Mouse (Mus musculus) neural tube, embryonic 13.5 days (tissue): Measurements from ENCODE around the gene Prl3d3. TPM values are rescaled to one million over a fixed set of nuclear protein-coding genes. Genes with fewer than 3 reads are reported as not detected.
"Not testable (repeated sequence)": the region's sequence is repeated elsewhere in the genome, so short reads cannot be mapped to it uniquely, and the experiment has no call there.

ENCODE experiments used
- ATAC-seq: fragments of 200-750 bp; cut with Nextera tagmentation; 2 replicates; pipeline ENCODE4 v1.8.0; 2017; ENCODE audit warnings: low read depth, mild to moderate bottlenecking, moderate TSS enrichment, moderate library complexity
- H3K27ac ChIP-seq: fragments of 300-500 bp; sonication (generic); replicated peaks from 2 replicates; pipeline ENCODE4 v1.5.1; 2015; ENCODE audit warnings: moderate library complexity, mild to moderate bottlenecking, inconsistent platforms
- H3K27me3 ChIP-seq: fragments of 300-500 bp; sonication (generic); 2 replicates; pipeline ENCODE4 v1.6.1; 2015; ENCODE audit warnings: mild to moderate bottlenecking, inconsistent platforms
- H3K36me3 ChIP-seq: fragments of 300-500 bp; sonication (generic); 2 replicates; pipeline ENCODE4 v1.6.1; 2015; ENCODE audit warnings: mild to moderate bottlenecking, inconsistent platforms
- H3K4me1 ChIP-seq: fragments of 300-500 bp; sonication (generic); replicated peaks from 2 replicates; pipeline ENCODE4 v1.6.1; 2015; ENCODE audit warnings: inconsistent platforms
- H3K4me2 ChIP-seq: fragments of 300-500 bp; sonication (generic); 2 replicates; pipeline ENCODE4 v1.6.1; 2015; ENCODE audit warnings: inconsistent platforms, mild to moderate bottlenecking, moderate library complexity
- H3K4me3 ChIP-seq: fragments of 300-500 bp; sonication (generic); 2 replicates; pipeline ENCODE4 v1.5.1; 2015; ENCODE audit warnings: mild to moderate bottlenecking, inconsistent platforms
- H3K9ac ChIP-seq: fragments of 300-500 bp; sonication (generic); 2 replicates; pipeline ENCODE4 v1.6.1; 2015; ENCODE audit warnings: moderate library complexity, mild to moderate bottlenecking, inconsistent platforms
- H3K9me3 ChIP-seq: fragments of 300-500 bp; sonication (generic); 2 replicates; pipeline ENCODE4 v1.6.1; 2016; ENCODE audit warnings: inconsistent platforms
- whole genome bisulfite sequencing: fragments of 180-500 bp; shearing (Covaris S2); methylation state at CpG from one replicate; pipeline ENCODE4 v1.1.7; 2015; 5-methylcytosine and 5-hydroxymethylcytosine counted together
- polyA plus RNA-seq: library from polyadenylated mRNA; unstranded; fragments of >200 nt; fragmentation: Nextera tagmentation; extraction: Ambion mirVana; gene quantifications from 2 replicates; pipeline ENCODE4 v1.2.1, GENCODE M21; 2015

The Prl3d3 gene
- not detected in 2 replicates for polyA plus RNA-seq

GRCm38 (mm10) chr13:27156490-27156889, at the start of gene Prl3d3:
Gene Prl3d3 (plus strand): TSS chr13:27156790.
- 94% methylated on average over 3 of the region's 3 CpGs for WGBS
- H3K9ac ChIP-seq, H3K9me3 ChIP-seq, H3K27ac ChIP-seq, H3K27me3 ChIP-seq, ATAC-seq, H3K4me2 ChIP-seq, H3K4me3 ChIP-seq, H3K4me1 ChIP-seq, H3K36me3 ChIP-seq: not testable (repeated sequence)

GRCm38 (mm10) chr13:27121398-27121797, 35.2 kb upstream of the Prl3d3 start, which contains the start of gene Prl3d2:
Gene Prl3d2 (plus strand): TSS chr13:27121698.
- WGBS = 93% methylated on average over 4 of the region's 4 CpGs
- not testable (repeated sequence) for H3K9me3 ChIP-seq, H3K27ac ChIP-seq, H3K9ac ChIP-seq, H3K36me3 ChIP-seq, H3K4me1 ChIP-seq, H3K4me3 ChIP-seq, ATAC-seq, H3K27me3 ChIP-seq, H3K4me2 ChIP-seq

GRCm38 (mm10) chr13:27148264-27148663, 8.3 kb upstream of the Prl3d3 start:
- no peak overlapping the region for H3K27ac ChIP-seq
- no peaks in the 10 kb centered on the region for H3K36me3 ChIP-seq
- H3K9ac ChIP-seq = no peak overlapping the region
- no peak overlapping the region for H3K4me2 ChIP-seq
- no peaks in the 10 kb centered on the region for H3K9me3 ChIP-seq
- no peaks in the 10 kb centered on the region for H3K4me1 ChIP-seq
- H3K27me3 ChIP-seq = no peaks in the 10 kb centered on the region
- no peak for ATAC-seq
- WGBS = 62% methylated on average over 1 of the region's 1 CpGs
- no peak overlapping the region for H3K4me3 ChIP-seq

- no peak for ATAC-seq
Observed at GRCm38 (mm10) chr13:27196359-27196758, 39.8 kb downstream of the Prl3d3 start, which contains the start of gene Prl3c1. Gene Prl3c1 (plus strand): TSS chr13:27196659.

More at GRCm38 (mm10) chr13:27196359-27196758, 39.8 kb downstream of the Prl3d3 start, which contains the start of gene Prl3c1:
- Histone ChIP-seq H3K4me1 (no peaks in the 10 kb centered on the region), H3K9me3 (no peaks in the 10 kb centered on the region), H3K4me3 (no peak within 1 kb of the TSS), H3K36me3 (no peaks in the 10 kb centered on the region), H3K9ac (no peak within 1 kb of the TSS), H3K4me2 (no peak within 1 kb of the TSS), H3K27ac (no peak within 1 kb of the TSS), H3K27me3 (no peaks in the 10 kb centered on the region)
- WGBS = 90% methylated on average over 1 of the region's 1 CpGs

Other genes with a start within 250 kb of the Prl3d3 start
- 0.22 TPM in 1 of 2 replicates, not detected in the other for gene Prl, start 99.2 kb upstream of the Prl3d3 start, polyA plus RNA-seq
- not detected in 2 replicates for gene Prl3d1, start 62.6 kb upstream of the Prl3d3 start, polyA plus RNA-seq
- gene Prl3d2, start 35.1 kb upstream of the Prl3d3 start, polyA plus RNA-seq = not detected in 2 replicates
- not detected in 2 replicates for gene Prl3c1, start 39.9 kb downstream of the Prl3d3 start, polyA plus RNA-seq
- not detected in 2 replicates for gene Prl3b1, start 85.1 kb downstream of the Prl3d3 start, polyA plus RNA-seq
- not detected in 2 replicates for gene Prl3a1, start 102.6 kb downstream of the Prl3d3 start, polyA plus RNA-seq
- gene Prl6a1, start 155.8 kb downstream of the Prl3d3 start, polyA plus RNA-seq = not detected in 2 replicates
- not detected in 2 replicates for gene Prl8a2, start 188.9 kb downstream of the Prl3d3 start, polyA plus RNA-seq
- gene Prl2b1, start 234.1 kb downstream of the Prl3d3 start, polyA plus RNA-seq = not detected in 2 replicates